ENCODE assay signal across 14 mouse cellular contexts in genomic region chr11:84011576-84011975, GRCm38 (mm10). TPM values are rescaled to one million over a fixed set of nuclear protein-coding genes. Genes with fewer than 3 reads are reported as not detected.
DNase-seq lines count a peak whose midpoint lies in the region; ATAC-seq lines count a peak whose summit lies in the region.
"Had no signal": no experiment of that assay in that cellular context is flagged by ENCODE, and none has a peak within 500 bp of the region (broad histone marks: within the 10 kb centered on the region; RNA-seq: fewer than 3 reads in every experiment).

No protein-coding gene starts in this region.

- H3K36me3 ChIP-seq in forebrain, embryonic 15.5 days: peaks cover 28% of the 10 kb centered on the region
- peaks cover 26% of the 10 kb centered on the region for H3K36me3 ChIP-seq in hindbrain, embryonic 15.5 days
- H3K36me3 ChIP-seq in midbrain, embryonic 15.5 days (replicated peaks): peaks cover 11% of the 10 kb centered on the region; the same call in 1 of the 2 replicates

- peak overlapping the region; percentile 27 for H3K4me2 ChIP-seq in forebrain, embryonic 15.5 days (replicated peaks)
- H3K4me2 ChIP-seq in hindbrain, embryonic 15.5 days: peak overlapping the region; percentile 12; the same call in 1 of the 2 replicates
- H3K4me2 ChIP-seq in midbrain, embryonic 15.5 days: peak overlapping the region; percentile 20; the same call in 1 of the 2 replicates
- H3K4me2 ChIP-seq: liver, embryonic 13.5 days; lung, embryonic 15.5 days had no signal

- no peak for ATAC-seq in cerebellum, adult (ENCODE audit: insufficient number of reproducible peaks, low FRiP score, low TSS enrichment)
- no peak for ATAC-seq in forebrain, embryonic 15.5 days (replicated peaks)
- ATAC-seq in hindbrain, embryonic 15.5 days (ENCODE audit: low FRiP score, low read depth): no peak
- no peak for ATAC-seq in midbrain, embryonic 15.5 days (replicated peaks)
- ATAC-seq in CD4-positive, CD25-positive, alpha-beta regulatory T cell, adult 4 months: no peak
- ATAC-seq: inflammation-experienced regulatory T-cells, adult 6 months had no signal

- DNase-seq in cerebellum, postnatal 10 days: peak; percentile 24 to 25
- no peak for DNase-seq in urinary bladder, postnatal 36 days (ENCODE audit: low spot score in 2 of 2)
- DNase-seq in adrenal gland, adult (ENCODE audit: inconsistent age in 2 of 2, low spot score in 1 of 2): no peak
- DNase-seq: gastrocnemius, postnatal 25 days; liver, embryonic 13.5 days; retina, postnatal 1 day had no signal

- H3K4me1 ChIP-seq in forebrain, embryonic 15.5 days: peaks cover 51% of the 10 kb centered on the region
- H3K4me1 ChIP-seq in hindbrain, embryonic 15.5 days (replicated peaks): peaks cover 29% of the 10 kb centered on the region
- H3K4me1 ChIP-seq in midbrain, embryonic 15.5 days: peaks cover 38% of the 10 kb centered on the region
- H3K4me1 ChIP-seq: lung, embryonic 15.5 days had no signal

- H3K9ac ChIP-seq in forebrain, embryonic 15.5 days (replicated peaks): peak overlapping the region; percentile 23; the same call in 1 of the 2 replicates
- no peak overlapping the region for H3K9ac ChIP-seq in hindbrain, embryonic 15.5 days
- H3K9ac ChIP-seq in midbrain, embryonic 15.5 days: no peak overlapping the region
- H3K9ac ChIP-seq: liver, embryonic 13.5 days; lung, embryonic 15.5 days had no signal

- H3K4me3 ChIP-seq in forebrain, embryonic 15.5 days: 0 out of 2 replicates have a peak overlapping the region, but pooled peaks have one; percentile 8
- H3K4me3 ChIP-seq in hindbrain, embryonic 15.5 days: no peak overlapping the region
- no peak overlapping the region for H3K4me3 ChIP-seq in midbrain, embryonic 15.5 days
- H3K4me3 ChIP-seq: embryonic facial prominence, embryonic 10.5 days; liver, embryonic 13.5 days; lung, embryonic 15.5 days had no signal

- H3K9me3 ChIP-seq in forebrain, embryonic 15.5 days: no peaks in the 10 kb centered on the region
- H3K9me3 ChIP-seq in hindbrain, embryonic 15.5 days: no peaks in the 10 kb centered on the region
- H3K9me3 ChIP-seq in midbrain, embryonic 15.5 days: no peaks in the 10 kb centered on the region
- H3K9me3 ChIP-seq: embryonic facial prominence, embryonic 10.5 days; liver, embryonic 13.5 days; lung, embryonic 15.5 days had no signal

- WGBS in forebrain, embryonic 15.5 days: 16% methylated on average over 2 of the region's 2 CpGs
- WGBS in hindbrain, embryonic 15.5 days: 36% methylated on average over 2 of the region's 2 CpGs
- WGBS in midbrain, embryonic 15.5 days: 15% methylated on average over 2 of the region's 2 CpGs

- no peaks in the 10 kb centered on the region for H3K27me3 ChIP-seq in forebrain, embryonic 15.5 days
- H3K27me3 ChIP-seq in hindbrain, embryonic 15.5 days: no peaks in the 10 kb centered on the region
- H3K27me3 ChIP-seq in midbrain, embryonic 15.5 days (replicated peaks): no peaks in the 10 kb centered on the region
- H3K27me3 ChIP-seq: liver, embryonic 13.5 days; lung, embryonic 15.5 days had no signal

- H3K27ac ChIP-seq in forebrain, embryonic 15.5 days (replicated peaks): peak overlapping the region; percentile 87
- no peak overlapping the region for H3K27ac ChIP-seq in hindbrain, embryonic 15.5 days (replicated peaks)
- H3K27ac ChIP-seq in midbrain, embryonic 15.5 days: peak overlapping the region; percentile 56
- H3K27ac ChIP-seq: embryonic facial prominence, embryonic 10.5 days; liver, embryonic 13.5 days; lung, embryonic 15.5 days had no signal

RNA-seq across cellular contexts. Expression of gene Synrg, which starts 47.3 kb away (rescaled TPM):
- 33.5 and 34.3 TPM in 2 replicates for polyA plus RNA-seq in forebrain, embryonic 15.5 days (2015; fragmentation: Nextera tagmentation; extraction: Ambion mirVana)
- 23.0 and 24.4 TPM in 2 replicates for polyA plus RNA-seq in hindbrain, embryonic 15.5 days (2015; fragmentation: Nextera tagmentation; extraction: Ambion mirVana)
- polyA plus RNA-seq in midbrain, embryonic 15.5 days (2015; fragmentation: Nextera tagmentation; extraction: Ambion mirVana): 29.9 and 33.1 TPM in 2 replicates
- polyA plus RNA-seq in CD4-positive, CD25-positive, alpha-beta regulatory T cell, adult 4 months (2017; shearing (Covaris generic)): 1 to 10 TPM; 9.4 to 9.7 TPM

RNA-seq across cellular contexts. Expression of gene Dusp14, which starts 57.5 kb away (rescaled TPM):
- polyA plus RNA-seq in forebrain, embryonic 15.5 days (2015; fragmentation: Nextera tagmentation; extraction: Ambion mirVana): 31.7 and 33.2 TPM in 2 replicates
- polyA plus RNA-seq in hindbrain, embryonic 15.5 days (2015; fragmentation: Nextera tagmentation; extraction: Ambion mirVana): 10.1 and 12.0 TPM in 2 replicates
- 11.0 TPM in 2 replicates for polyA plus RNA-seq in midbrain, embryonic 15.5 days (2015; fragmentation: Nextera tagmentation; extraction: Ambion mirVana)
- 1 to 10 TPM; 7.3 to 10.0 TPM for polyA plus RNA-seq in CD4-positive, CD25-positive, alpha-beta regulatory T cell, adult 4 months (2017; shearing (Covaris generic))

Comparison
In these comparisons a context has a peak if more than half of its experiments do, and no peak if none do; other contexts are left out.
1. DNase-seq: peak in cerebellum, postnatal 10 days (2 of 2); none in urinary bladder, postnatal 36 days (0 of 2) and adrenal gland, adult (0 of 2).
2. Peak in every context shown above with its lines, with median percentiles within 50 percentile points of each other: H3K4me2 ChIP-seq.